Mouse (Mus musculus) heart, postnatal 0 days (tissue): ENCODE data around the gene Hsd17b13.

Experiments used
- CTCF ChIP-seq: IDR thresholded peaks from 2 replicates; pipeline ENCODE4 v1.5.1; 2016; ENCODE audit warnings: antibody characterized with exemption, control low read depth, low read depth
- EP300 ChIP-seq: IDR thresholded peaks from 2 replicates; pipeline ENCODE4 v1.6.1; 2016; ENCODE audit warnings: antibody characterized with exemption, low read depth

- TF ChIP-seq CTCF, result no peak
- no peak for TF ChIP-seq EP300
Measured at GRCm38 (mm10) chr5:103980705-103981560, 3.7 kb upstream of the Hsd17b13 start.
